Mouse (Mus musculus): Measurements from ENCODE around the gene Timd2. TPM values are rescaled to one million over a fixed set of nuclear protein-coding genes. Genes with fewer than 3 reads are reported as not detected.
"Not testable (repeated sequence)": the region's sequence is repeated elsewhere in the genome, so short reads cannot be mapped to it uniquely, and the experiment has no call there.

Gene Timd2
- total RNA-seq (2022) = not detected

DNA sequence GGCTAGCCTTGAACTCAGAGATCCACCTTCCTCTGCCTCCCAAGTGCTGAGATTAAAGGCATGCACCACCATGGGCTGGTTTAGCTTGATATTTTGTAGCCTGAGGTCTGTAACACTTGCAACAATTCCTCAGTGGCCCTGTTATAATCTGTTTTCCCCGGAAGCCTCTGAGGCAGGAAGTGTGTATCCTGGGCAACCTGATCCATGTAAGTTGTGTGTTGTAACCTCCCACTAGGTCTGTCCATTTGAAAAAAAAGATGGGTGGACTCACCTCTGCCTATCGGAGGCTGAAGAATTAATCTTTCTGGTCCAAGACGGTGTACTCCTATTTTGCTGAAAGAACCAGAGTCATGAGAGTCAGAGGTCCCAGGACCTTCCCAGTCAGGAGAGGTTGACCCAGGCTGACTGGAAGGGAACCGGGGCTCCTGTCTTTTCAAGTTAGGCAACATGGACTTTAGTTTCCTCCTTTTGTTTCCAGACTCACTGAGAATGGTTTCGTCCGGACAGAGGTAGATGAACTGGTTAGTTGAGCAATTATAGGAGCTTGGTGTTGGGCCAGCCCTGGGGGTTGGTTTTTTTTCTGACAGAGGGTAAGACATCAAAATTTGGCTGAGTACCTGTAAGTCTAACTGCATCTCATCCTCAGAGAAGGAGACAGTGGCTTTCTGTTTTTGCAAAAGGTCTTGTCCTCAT lies at the start of gene Timd2:
TSS of gene Timd2 (minus strand) at position 398 of the 693 bp plus-strand sequence.
- DNase-seq (ENCODE audit: low spot score in 2 of 2) = no peak

DNA sequence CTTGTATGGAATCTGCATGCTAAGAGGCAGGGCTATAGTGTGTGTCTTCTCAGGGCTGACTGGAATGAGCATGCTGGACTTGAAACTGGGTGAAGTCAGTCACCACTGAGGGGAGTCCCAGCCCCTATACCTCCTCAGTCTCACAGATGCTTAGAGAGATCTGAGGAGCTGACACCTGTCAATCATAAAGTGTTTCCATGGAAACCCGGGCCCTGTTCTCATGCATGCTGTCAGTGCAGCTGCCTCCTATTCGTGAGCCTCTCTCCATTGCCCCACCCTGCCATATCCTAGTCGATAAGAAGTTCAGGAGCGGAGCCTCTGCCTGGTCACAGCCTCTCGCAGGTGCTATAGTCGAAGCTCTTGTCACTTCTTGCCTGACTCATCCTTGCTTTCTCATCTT lies 48.9 kb upstream of the Timd2 start:
- DNase-seq (ENCODE audit: low spot score in 2 of 2) = not testable (repeated sequence)

DNA sequence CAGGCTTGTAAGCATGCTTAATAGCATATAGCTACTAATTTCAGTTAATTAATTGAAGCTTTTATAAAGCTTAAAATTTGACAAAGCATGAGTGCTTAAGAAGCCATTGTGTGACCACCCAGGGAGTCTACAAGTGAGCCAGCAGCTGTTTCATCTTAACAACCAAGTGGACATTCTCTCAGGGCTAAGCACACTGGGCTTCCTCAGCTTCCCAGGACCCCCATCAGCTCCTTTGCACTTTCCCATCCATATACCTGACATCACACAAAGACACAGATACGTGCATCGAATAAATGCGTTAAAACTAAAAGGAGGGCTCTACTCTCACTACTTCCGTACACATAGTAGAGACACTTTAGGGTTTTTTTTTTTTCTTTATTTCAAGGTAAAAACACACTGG lies 47.8 kb upstream of the Timd2 start:
- DNase-seq (ENCODE audit: low spot score in 2 of 2) = no peak

DNA sequence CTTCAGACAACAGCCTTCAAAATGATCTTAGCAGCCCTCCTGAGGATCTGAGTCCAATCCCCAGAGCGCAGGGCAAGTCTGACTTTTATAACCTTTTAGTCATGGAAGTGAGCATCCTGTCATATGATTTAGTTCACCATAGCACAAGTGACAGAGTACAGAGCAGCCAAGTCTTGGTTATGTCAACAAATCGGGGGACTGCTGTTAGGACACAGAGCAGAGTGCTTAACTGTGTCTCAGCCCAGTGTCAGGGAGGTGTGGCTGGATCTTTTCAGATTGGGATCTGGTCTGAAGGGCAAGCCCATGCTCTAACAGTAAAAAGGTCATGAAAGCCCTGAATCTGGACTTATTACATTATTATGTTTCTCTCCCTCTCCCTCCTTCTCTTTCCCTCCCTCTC lies 46.8 kb upstream of the Timd2 start:
- DNase-seq (ENCODE audit: low spot score in 2 of 2) = no peak

DNA sequence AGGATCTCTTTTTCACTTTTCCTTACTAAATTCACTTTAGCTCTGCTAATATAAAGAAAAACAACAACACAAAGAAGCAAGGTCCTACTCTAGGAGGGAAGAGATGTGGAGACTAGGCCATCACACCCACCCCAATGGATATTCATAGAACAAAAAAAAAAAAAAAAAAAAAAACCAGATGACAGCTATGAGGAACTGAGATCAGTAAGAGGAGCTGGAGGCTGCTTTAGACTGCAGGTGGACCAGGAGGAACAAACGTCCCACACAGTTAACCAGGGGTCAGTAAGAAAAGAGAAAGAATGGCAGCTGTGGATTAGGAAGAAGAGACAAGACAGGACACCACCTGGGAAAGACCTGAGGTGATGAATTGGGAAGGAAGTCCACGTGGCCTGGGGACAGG lies 41.1 kb upstream of the Timd2 start:
- no peak for DNase-seq (ENCODE audit: low spot score in 2 of 2)

DNA sequence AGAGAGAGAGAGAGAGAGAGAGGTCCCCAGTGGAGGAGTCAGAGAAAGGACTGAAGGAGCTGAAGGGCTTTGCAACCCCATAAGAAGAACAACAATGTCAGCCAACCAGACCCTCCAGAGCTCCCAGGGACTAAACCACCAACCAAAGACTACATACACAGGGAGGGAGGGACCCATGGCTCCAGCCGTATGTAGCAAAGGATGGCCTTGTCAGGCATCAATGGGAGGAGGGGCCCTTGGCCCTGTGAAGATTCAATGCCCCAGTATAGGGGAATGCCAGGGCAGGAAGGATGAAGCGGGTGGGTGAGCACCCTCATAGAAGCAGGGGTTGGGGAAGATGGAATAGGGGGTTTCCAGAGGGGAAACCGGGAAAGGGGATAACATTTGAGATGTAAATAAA lies 34.9 kb upstream of the Timd2 start:
- no peak for DNase-seq (ENCODE audit: low spot score in 2 of 2)

DNA sequence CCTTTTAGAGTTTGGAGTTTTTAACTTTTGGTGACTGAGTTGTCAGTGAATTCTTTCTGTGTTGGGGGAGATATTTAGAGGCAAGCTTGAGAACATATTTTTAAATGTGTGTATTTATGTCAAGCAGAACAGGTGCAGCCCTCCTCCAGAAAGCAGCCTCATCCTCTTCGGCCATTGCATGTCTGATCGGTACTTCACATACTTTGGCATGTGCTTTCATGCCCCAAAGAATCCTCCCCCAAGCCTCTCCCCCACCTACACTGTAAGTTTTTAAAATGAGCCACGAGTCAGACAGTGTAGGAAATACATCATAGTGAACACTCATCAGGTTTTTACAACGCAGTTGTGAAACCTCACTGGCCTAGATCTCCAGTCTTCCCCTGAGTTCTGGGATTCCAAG lies 34.0 kb upstream of the Timd2 start:
- DNase-seq (ENCODE audit: low spot score in 2 of 2) = no peak

DNA sequence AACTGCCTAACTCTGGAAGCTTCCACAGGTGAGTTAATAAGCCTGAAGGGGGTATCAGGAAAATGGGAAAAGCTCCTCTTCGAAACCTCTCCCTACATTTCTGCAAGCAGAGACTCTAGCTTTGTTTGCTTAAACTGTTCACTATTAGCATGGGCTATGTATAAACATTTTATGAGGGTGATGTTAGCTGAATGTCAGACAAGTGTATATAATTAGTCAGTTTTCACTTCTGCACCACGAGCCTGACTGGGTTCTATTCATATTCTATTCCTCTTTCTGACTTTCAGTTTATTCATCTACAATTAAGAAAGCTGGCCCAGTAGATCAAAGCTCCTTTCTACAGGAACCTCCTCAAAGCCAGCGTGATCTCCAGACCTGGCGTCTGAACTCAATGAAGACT lies 32.6 kb upstream of the Timd2 start:
- no peak for DNase-seq (ENCODE audit: low spot score in 2 of 2)

DNA sequence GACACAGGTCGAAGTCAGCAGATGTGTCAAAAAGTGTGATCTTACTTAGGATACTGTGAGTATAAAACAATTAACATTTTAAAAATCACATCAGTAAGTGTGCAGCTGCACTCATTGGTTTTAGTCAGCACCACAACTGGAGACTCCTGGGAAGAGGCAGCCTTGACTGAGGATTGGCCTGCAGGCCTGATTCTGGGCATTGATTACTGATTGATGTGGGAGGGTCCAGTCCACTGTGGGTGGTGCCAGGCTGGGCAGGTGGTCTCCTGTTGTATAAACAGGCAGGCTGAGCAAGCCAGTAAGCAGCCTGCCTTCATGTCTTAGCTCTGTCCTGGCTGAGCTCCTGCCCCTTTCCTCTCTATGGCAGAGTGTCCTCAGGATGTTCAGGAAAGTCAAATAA lies 28.2 kb upstream of the Timd2 start, which contains the start of gene Havcr1:
TSS of gene Havcr1 (plus strand) at position 5 of the 400 bp plus-strand sequence.
- not testable (repeated sequence) for DNase-seq (ENCODE audit: low spot score in 2 of 2)

DNA sequence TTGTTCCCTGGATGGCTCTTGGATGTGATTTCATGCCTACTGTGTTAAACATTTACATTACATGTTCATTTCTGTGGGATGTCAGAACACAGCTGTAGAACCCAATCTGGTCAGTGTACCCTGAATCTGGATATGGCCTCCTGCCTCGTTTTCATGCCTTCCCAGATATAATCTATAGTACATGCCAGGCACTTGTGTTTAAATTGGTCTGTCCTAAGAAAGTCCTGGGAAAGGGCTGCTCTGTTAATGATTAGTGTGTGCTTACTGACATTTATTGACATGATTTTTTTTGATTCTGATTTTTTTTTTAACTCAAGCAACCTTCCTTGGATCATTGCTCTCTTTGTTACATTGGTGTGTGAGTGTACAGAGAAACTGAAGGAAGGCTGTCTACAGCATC lies 27.8 kb upstream of the Timd2 start:
- DNase-seq (ENCODE audit: low spot score in 2 of 2) = no peak

DNA sequence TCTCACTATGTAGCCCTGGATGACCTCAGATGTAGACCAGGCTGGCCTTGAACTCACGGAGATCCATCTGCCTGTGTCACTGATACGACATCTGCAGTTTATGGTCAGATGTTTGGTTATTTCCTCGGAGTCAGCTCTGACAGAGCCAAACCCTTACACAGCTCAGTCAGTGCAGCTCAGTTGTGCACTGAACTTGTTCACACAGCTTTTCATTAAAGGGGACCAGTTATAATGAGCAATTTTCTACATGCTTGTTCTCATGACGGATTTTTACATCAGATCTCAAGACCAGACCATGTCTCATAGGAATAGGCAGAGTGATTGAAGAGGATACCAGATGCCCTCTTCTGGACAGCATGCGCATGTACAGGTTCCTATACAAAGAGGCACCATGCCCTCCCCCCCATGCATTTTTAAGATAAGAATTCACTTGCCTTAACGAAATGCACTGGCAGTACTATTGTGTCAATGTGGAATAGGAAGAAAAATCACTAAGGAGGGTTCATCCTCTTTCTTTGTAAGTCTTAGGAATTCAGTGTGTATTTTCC lies 26.5 kb upstream of the Timd2 start:
- no peak for DNase-seq (ENCODE audit: low spot score in 2 of 2)

DNA sequence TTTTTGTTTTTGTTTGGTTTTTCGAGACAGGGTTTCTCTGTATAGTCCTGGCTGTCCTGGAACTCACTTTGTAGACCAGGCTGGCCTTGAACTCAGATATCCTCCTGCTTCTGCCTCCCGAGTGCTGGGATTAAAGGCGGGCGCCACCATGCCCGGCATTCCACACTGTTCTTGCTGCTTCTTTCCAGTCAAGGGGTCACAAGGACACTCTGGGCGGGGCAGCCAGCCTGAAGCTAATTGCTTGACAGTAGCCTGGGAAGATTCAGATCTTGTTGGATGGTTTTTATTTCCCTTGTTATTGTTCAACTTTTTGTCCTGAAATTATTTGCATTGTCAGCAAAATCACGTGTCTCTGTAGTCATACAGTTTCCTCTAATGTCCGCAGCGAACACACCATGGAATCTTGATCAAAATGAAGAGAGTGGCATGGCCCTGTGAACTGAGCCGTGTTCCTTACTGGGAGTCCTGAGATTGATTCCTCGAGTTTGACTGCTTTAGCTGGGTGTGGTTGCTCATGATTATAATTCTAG lies 24.7 kb upstream of the Timd2 start:
- DNase-seq (ENCODE audit: low spot score in 2 of 2) = no peak

DNA sequence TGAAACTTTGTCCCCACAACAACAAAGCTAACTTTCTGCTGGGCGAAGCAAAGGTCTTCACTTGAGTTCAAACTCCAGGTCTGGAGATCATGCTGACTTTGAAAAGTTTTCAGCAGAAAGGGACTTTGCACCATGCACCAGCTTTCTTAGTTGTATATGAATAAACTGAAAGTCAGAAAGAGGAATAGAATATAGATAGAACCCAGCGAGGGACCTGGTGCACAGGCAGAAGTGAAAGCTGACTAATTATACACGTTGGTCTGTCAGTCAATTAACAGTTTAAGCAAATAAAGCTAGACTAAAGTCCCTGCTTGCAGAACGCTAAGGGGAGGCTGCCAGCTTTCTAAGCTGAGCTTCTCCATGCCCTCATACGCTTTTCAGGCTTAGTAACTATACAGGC lies 8.0 kb downstream of the Timd2 start:
- DNase-seq (ENCODE audit: low spot score in 2 of 2) = no peak

DNA sequence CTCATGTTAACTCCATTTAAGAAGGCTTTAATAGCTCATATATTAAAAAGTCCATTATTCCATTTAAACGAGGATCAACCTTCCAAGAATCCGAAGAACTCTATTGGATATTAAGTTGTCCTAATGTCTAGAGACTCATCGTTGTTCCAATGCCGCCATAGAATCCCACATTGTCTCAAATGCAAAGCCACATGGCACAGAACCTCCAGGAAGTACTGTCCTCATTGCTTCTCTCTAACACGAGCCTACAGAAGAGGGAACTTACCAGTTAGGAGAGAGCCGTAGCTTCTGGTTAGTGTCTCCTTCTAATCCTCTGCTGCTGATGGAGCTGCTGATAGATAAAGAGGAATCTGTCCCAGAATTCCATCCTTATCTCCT lies 8.6 kb downstream of the Timd2 start:
- no peak for DNase-seq (ENCODE audit: low spot score in 2 of 2)

DNA sequence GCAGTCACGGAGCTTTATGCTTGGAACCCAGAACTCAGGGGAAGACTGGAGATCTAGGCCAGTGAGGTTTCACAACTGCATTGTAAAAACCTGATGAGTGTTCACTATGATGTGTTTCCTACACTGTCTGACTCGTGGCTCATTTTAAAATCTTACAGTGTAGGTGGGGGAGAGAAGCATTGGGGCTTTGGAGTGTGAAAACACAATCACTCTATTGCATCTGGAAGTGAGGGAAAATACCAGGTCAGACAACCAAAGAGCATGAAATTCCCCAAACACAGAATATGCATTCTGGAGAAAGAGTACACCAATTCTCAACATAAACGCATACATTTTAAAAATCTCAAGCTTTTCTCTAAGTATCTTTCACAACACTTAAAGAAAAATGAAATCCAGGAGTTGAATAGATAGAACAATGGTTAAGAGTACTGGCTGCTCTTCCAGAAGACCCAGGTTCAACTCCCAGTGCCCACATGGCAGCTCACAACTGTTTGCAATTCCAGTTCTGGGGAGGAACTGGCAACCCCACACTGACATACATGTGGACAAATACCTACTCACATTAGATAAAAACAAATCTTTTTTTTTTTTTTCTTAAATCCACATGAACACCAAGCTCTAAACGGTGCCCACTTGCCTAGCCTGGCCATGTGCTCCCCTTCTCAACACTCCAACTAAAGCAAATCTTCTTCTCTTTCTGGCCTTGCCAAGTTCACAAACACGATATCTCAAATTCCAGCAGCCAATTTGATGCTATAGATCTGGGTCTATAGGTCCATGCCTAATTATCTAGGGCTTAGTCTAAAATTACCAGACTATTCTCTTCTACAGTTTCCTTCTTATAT lies 9.2 kb downstream of the Timd2 start:
- no peak for DNase-seq (ENCODE audit: low spot score in 2 of 2)

DNA sequence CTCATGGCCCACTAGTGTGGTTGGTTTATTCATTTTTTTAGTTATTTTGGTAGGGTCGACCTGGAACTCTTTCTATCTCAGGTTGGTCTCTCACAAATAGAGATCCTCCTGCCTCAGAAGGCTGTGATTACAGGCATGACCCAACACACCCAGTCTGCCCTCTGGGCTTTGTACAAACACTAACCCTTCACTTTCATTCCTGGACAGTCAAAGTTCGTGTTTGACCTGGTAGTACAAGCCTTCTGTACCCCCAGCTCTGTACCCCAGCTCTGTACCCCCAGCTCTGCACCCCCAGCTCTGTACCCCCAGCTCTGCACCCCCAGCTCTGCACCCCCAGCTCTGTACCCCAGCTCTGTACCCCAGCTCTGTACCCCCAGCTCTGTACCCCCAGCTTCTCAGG lies 11.0 kb downstream of the Timd2 start:
- not testable (repeated sequence) for DNase-seq (ENCODE audit: low spot score in 2 of 2)

DNA sequence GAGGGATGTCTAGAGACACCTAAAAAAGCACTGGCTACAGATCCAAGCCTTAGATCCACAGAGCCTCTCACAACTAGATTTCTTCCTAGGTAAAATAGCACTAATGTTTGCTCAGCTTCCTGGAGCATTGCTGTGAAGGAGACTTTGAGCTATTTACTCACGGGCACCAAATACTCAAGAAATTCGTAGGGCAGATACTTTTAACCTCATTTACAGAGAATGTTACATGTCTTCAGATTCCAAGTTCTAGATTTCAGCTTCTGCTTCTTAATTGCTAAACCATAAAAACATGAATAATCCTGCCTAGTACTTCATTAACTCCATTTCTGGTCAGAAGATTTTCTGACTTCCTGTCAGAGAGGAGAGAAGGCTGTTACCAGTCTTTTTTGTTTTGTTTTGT lies 16.7 kb downstream of the Timd2 start:
- no peak for DNase-seq (ENCODE audit: low spot score in 2 of 2)

DNA sequence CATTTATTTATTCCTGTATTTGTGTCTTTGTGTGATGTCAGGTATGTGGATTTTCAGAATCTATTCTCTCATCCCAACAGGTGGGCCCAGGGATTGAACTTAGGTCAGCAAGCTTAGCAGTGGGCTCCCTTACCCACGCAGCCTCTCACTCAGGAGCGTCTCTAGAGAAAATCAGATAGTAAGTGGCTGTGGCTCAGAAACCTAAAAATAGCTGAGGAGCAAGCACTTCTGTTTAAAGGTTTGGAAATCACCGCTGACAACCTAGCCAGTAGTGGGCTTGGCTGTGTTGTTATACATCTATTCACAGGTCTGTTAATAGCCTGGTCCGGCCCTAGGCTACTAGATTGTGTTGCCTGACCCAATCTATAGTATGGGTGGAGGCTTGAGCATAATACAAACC lies 23.1 kb downstream of the Timd2 start:
- DNase-seq (ENCODE audit: low spot score in 2 of 2) = no peak

DNA sequence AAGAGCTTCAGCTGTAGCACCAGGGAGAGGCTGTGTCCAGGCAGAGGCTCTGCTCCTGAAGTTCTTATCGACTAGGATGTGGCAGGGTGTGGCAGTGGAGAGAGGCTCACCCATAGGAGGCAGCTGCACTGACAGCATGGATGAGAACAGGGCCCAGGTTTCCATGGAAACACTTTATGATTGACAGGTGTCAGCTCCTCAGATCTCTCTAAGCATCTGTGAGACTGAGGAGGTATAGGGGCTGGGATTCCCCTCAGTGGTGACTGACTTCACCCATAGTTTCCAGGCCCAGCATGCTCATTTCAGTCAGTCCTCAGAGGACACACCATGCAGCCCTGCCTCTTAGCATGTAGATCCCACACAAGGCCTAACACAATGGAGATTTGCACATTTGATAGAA lies 24.0 kb downstream of the Timd2 start:
- no peak for DNase-seq (ENCODE audit: low spot score in 2 of 2)

DNA sequence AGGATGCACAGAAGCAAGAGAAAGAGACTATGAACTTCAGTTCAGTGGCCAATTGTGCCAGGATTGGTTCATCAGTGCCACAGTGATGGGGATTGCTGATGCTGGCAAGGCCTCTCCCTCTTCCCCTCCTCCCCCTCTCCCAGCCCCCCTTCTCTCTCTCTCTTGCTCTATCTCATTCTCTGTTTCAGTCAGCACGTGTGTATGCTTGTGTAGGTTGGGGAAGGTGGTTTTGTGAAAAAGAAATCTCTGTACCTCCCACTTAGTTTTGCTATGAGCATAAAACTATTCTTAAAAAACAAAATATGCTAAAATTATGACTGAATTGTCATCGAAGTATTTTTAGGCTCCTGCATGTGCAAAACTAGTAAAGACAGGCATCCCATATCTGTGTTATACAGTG lies 38.9 kb downstream of the Timd2 start:
- DNase-seq (ENCODE audit: low spot score in 2 of 2) = no peak

DNA sequence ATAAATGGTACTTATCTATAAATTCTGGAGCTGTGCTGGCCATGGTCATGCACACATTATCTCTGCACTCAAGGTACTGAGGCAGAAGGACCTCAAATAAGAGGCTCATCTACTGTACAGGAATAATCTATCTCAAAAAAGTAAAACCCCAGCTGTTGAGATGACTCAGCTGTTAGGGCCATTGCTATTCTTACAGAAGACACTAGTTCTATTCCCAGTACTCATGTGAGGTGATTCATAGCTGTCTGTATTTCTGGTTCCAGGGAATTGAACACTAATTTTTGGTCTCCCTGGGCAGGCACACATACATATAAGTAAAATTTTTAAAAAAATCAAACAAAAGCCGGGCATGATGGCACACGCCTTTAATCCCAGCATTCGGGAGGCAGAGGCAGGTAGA lies 39.8 kb downstream of the Timd2 start:
- DNase-seq (ENCODE audit: low spot score in 2 of 2) = no peak

Data from left cerebral cortex, adult 8-10 months (tissue).